Mouse (Mus musculus) E14TG2a.4 (cell line): ENCODE measurements at regions not wholly inside any gene's neighbourhood (a gene's known extent, or its start where the extent isn't known, plus 50 kb on each side); places are given as distances from the start of the nearest gene placed in this dataset.

Experiments used
- H3K27me3 ChIP-seq: 2 replicates; pipeline ENCODE4 v1.6.1; 2014; ENCODE audit warnings: low read length, control low read depth; ENCODE audit not compliant: insufficient read depth
- H3K36me3 ChIP-seq: 2 replicates; pipeline ENCODE4 v1.6.1; 2014; ENCODE audit warnings: low read length, control low read depth; ENCODE audit not compliant: insufficient read depth
- H3K4me1 ChIP-seq: replicated peaks from 2 replicates; pipeline ENCODE4 v1.6.1; 2014; ENCODE audit warnings: low read depth, low read length, control low read depth
- H3K4me3 ChIP-seq: replicated peaks from 2 replicates; pipeline ENCODE4 v1.5.1; 2014; ENCODE audit warnings: mild to moderate bottlenecking, low read length
- H3K9me3 ChIP-seq: 2 replicates; pipeline ENCODE4 v1.6.1; 2014; ENCODE audit warnings: low read length, control low read depth
- CTCF ChIP-seq: conservative IDR thresholded peaks from 2 replicates; pipeline ENCODE4 v1.5.1; 2014; ENCODE audit warnings: low read length
- NANOG ChIP-seq: IDR thresholded peaks from 2 replicates; pipeline ENCODE4 v1.6.1; 2014; ENCODE audit warnings: borderline replicate concordance, low read length, mixed read lengths
- POU5F1 ChIP-seq: IDR thresholded peaks from 2 replicates; pipeline ENCODE4 v1.6.1; 2014; ENCODE audit warnings: low read length, borderline replicate concordance

GRCm38 (mm10) chr8:125315736-125316135 is 253.9 kb downstream of the Sipa1l2 start:
- Histone ChIP-seq H3K36me3 (no peaks in the 10 kb centered on the region), H3K9me3 (no peaks in the 10 kb centered on the region), H3K4me3 (no peak overlapping the region), H3K27me3 (peaks cover 9% of the 10 kb centered on the region), H3K4me1 (0 out of 2 replicates have a peak, but pooled peaks cover 6% of the 10 kb centered on the region)
- TF ChIP-seq NANOG (no peak), POU5F1 (no peak), CTCF (no peak)

GRCm38 (mm10) chr8:125314996-125315395 is 254.6 kb downstream of the Sipa1l2 start:
- no peak overlapping the region for H3K4me3 ChIP-seq
- 0 out of 2 replicates have a peak, but pooled peaks cover 6% of the 10 kb centered on the region for H3K4me1 ChIP-seq
- no peaks in the 10 kb centered on the region for H3K36me3 ChIP-seq
- no peaks in the 10 kb centered on the region for H3K9me3 ChIP-seq
- no peak for TF ChIP-seq POU5F1
- TF ChIP-seq NANOG: no peak
- TF ChIP-seq CTCF: no peak
- peaks cover 5% of the 10 kb centered on the region; the same call in 1 of the 2 replicates for H3K27me3 ChIP-seq

DNA sequence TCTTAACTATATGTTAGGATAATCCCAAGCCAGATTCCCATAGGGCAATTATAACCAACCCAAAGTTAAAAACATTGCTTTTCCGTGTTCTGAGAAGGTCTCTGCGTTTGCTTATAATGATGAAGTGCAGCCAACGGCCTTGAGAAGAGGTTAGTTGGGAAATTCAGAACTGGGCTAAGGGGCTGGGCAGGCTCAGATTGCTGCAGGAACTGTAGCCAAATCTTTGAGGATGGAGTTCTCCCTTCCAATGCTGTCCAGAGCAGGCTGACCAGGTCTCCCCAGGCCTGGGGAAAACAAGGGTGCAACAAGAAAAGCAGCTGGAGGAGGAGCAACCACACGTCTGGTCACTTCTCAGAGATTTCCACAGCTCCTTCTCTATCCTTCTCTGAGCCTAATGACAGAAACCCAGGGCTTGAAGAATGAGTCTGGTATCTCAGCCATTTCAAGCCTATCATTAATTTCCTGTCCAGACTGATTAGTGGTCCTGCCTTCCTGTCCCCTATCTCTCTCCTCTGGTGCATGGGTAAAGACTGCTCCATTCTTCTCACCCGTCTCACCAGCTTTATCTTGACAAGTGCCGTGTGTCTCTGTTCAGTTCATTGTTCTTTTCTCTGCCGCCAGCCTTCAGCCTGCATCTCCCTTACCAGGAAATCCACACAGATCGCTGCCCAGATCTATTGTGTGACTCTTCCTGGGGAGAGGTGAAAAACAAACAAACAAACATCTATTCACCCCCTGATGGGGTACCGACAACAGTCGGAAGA is 255.2 kb downstream of the Sipa1l2 start:
- 0 out of 2 replicates have a peak, but pooled peaks cover 6% of the 10 kb centered on the region for H3K4me1 ChIP-seq
- H3K9me3 ChIP-seq: no peaks in the 10 kb centered on the region
- TF ChIP-seq CTCF: no peak
- TF ChIP-seq POU5F1: no peak
- TF ChIP-seq NANOG: no peak
- H3K36me3 ChIP-seq: no peaks in the 10 kb centered on the region
- H3K4me3 ChIP-seq: no peak overlapping the region
- H3K27me3 ChIP-seq: peaks cover 4% of the 10 kb centered on the region; the same call in 1 of the 2 replicates

DNA sequence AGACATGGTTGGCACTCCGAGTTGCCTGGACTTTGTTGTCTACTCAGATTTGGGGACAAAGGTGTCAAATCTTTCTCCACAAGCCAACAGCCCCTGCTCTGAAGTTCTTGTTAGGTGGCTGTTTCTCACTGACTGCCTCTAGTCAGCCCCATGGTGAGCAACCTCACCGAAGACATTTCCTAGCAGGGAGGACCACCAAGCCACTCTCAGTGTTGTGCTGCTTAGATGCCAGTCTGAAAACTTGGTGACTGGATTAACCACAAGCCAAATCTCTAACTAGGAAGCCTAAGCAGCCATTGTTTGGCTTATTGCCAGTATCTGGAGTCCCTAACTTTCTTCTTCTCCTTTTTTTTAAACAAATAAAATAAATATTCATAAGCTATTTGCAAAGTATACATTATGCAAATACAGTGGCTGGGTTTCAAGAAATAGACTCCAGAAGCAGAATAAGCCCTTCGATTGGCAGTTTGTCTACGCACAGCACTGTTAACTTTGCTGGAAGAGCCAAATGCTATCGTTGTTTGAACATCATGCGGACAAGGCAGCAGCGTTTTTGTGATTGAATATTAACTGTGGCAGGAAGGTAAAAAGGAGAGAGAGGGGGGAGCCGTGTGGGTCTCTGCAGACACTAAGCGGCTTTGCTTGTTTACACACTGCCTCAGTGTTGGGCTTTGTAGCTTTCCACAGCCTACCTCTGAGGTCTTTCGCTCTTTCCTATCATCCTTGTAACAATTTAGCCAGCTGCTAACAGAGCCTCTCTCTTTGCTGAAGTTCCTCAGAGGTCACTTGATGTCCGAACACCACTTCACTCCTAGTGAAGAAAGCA is 257.4 kb downstream of the Disc1 start:
- Histone ChIP-seq H3K4me3 (no peak overlapping the region), H3K4me1 (peaks cover 13% of the 10 kb centered on the region; the same call in 1 of the 2 replicates), H3K36me3 (no peaks in the 10 kb centered on the region), H3K27me3 (peaks cover 10% of the 10 kb centered on the region), H3K9me3 (no peaks in the 10 kb centered on the region)
- TF ChIP-seq CTCF (no peak), POU5F1 (no peak), NANOG (no peak)
